Mouse (Mus musculus): ENCODE results near the gene Rgl2. TPM values are rescaled to one million over a fixed set of nuclear protein-coding genes. Genes with fewer than 3 reads are reported as not detected.

Gene Rgl2
- total RNA-seq (2023), result 187 TPM

GRCm38 (mm10) chr17:33929371-33930279 lies at the start of gene Rgl2:
Rgl2 (plus strand) TSS chr17:33929543.

GRCm38 (mm10) chr17:33890533-33891059 lies 38.7 kb upstream of the Rgl2 start, which contains the start of gene Kifc1:
Kifc1 (minus strand) TSS chr17:33890661.

GRCm38 (mm10) chr17:33904835-33905234 lies 24.5 kb upstream of the Rgl2 start, which contains the start of gene Platr17:
Platr17 (plus strand) TSS chr17:33905135.

GRCm38 (mm10) chr17:33909077-33909868 lies 20.1 kb upstream of the Rgl2 start, which contains the start of gene Daxx:
Daxx (plus strand) TSS chr17:33909414.

GRCm38 (mm10) chr17:33915671-33916250 lies 13.6 kb upstream of the Rgl2 start, which contains the start of the genes Tapbp and Zbtb22:
Tapbp (plus strand) TSS chr17:33915899.
Zbtb22 (plus strand) TSS chr17:33915904.

GRCm38 (mm10) chr17:33940206-33940805 lies 11.0 kb downstream of the Rgl2 start, which contains the start of the genes Pfdn6 and Wdr46:
Pfdn6 (minus strand) TSS chr17:33940343.
Wdr46 (plus strand) TSS chr17:33940660.

GRCm38 (mm10) chr17:33951021-33951946 lies 21.9 kb downstream of the Rgl2 start, which contains the start of gene B3galt4:
B3galt4 (minus strand) TSS chr17:33951488.

GRCm38 (mm10) chr17:33955555-33956214 lies 26.3 kb downstream of the Rgl2 start, which contains the start of the genes Vps52 and Rps18:
Vps52 (plus strand) TSS chr17:33955812.
Rps18 (minus strand) TSS chr17:33956001.

Other genes with a start within 250 kb of the Rgl2 start
- 342 TPM for gene Hnrnpm, start 242.7 kb upstream of the Rgl2 start, total RNA-seq (2023)
- gene March2, start 210.9 kb upstream of the Rgl2 start, total RNA-seq (2023), result 59.5 TPM
- 213 TPM for gene Rab11b, start 169.0 kb upstream of the Rgl2 start, total RNA-seq (2023)
- 1.1 TPM for gene Angptl4, start 147.7 kb upstream of the Rgl2 start, total RNA-seq (2023)
- gene Kank3, start 119.0 kb upstream of the Rgl2 start, total RNA-seq (2023), result 1.9 TPM
- 5,043 TPM for gene Rps28, start 105.0 kb upstream of the Rgl2 start, total RNA-seq (2023)
- gene Ndufa7, start 105.0 kb upstream of the Rgl2 start, total RNA-seq (2023), result 121 TPM
- 8.2 TPM for gene Cd320, start 86.5 kb upstream of the Rgl2 start, total RNA-seq (2023)
- not detected for gene Gm7029, start 55.7 kb upstream of the Rgl2 start, total RNA-seq (2023)
- gene Kifc1, start 38.9 kb upstream of the Rgl2 start, total RNA-seq (2023), result 11.2 TPM
- gene Platr17, start 24.4 kb upstream of the Rgl2 start, total RNA-seq (2023), result 2.3 TPM
- 68.7 TPM for gene Daxx, start 20.1 kb upstream of the Rgl2 start, total RNA-seq (2023)
- 309 TPM for gene Tapbp, start 13.6 kb upstream of the Rgl2 start, total RNA-seq (2023)
- 29.6 TPM for gene Zbtb22, start 13.6 kb upstream of the Rgl2 start, total RNA-seq (2023)
- 61.6 TPM for gene Pfdn6, start 10.8 kb downstream of the Rgl2 start, total RNA-seq (2023)
- 60.7 TPM for gene Wdr46, start 11.1 kb downstream of the Rgl2 start, total RNA-seq (2023)
- 14.8 TPM for gene B3galt4, start 21.9 kb downstream of the Rgl2 start, total RNA-seq (2023)
- gene Vps52, start 26.3 kb downstream of the Rgl2 start, total RNA-seq (2023), result 55.2 TPM
- gene Rps18, start 26.5 kb downstream of the Rgl2 start, total RNA-seq (2023), result 2,022 TPM
- 4,746 TPM for gene H2-K1, start 70.8 kb downstream of the Rgl2 start, total RNA-seq (2023)
- gene Ring1, start 95.1 kb downstream of the Rgl2 start, total RNA-seq (2023), result 26.4 TPM
- 130 TPM for gene H2-Ke6, start 98.5 kb downstream of the Rgl2 start, total RNA-seq (2023)
- 107 TPM for gene Slc39a7, start 102.1 kb downstream of the Rgl2 start, total RNA-seq (2023)
- 109 TPM for gene Rxrb, start 102.3 kb downstream of the Rgl2 start, total RNA-seq (2023)
- 40.9 TPM for gene Col11a2, start 109.9 kb downstream of the Rgl2 start, total RNA-seq (2023)
- 8.9 TPM for gene H2-Oa, start 162.8 kb downstream of the Rgl2 start, total RNA-seq (2023)
- gene H2-DMa, start 190.0 kb downstream of the Rgl2 start, total RNA-seq (2023), result 41.5 TPM
- 400 TPM for gene Brd2, start 193.1 kb downstream of the Rgl2 start, total RNA-seq (2023)
- gene H2-DMb2, start 213.8 kb downstream of the Rgl2 start, total RNA-seq (2023), result 40.5 TPM
- gene H2-DMb1, start 223.5 kb downstream of the Rgl2 start, total RNA-seq (2023), result 26.0 TPM

All from CD4-positive naive resting alpha-beta T cell, adult 57 days (primary cell).